Comparison of ENCODE assay signal across 11 mouse cellular contexts in the genomic region with DNA sequence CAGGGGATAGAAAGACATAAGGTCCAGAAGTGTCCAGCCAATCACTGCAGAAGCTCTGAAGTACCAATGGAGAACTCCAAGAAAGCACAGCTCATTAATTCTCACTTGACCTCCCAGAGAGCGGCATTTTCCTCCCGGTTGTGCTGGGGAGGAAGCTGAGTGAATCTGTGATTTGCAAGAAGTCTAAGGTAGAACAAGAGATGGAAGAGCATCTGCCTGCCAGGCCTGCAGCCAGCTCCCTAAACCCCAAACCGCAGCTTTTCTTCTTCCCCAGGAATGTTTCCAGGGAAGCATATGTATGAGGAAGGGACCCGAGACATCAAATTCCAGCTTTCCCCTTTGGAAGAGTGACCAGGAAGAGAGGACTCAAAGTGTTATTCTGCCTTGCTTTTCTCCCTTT. TPM values are rescaled to one million over a fixed set of nuclear protein-coding genes. Genes with fewer than 3 reads are reported as not detected.
DNase-seq lines count a peak whose midpoint lies in the region; ATAC-seq and TF ChIP-seq lines count a peak whose summit lies in the region.
"Had no signal": no experiment of that assay in that cellular context is flagged by ENCODE, and none has a peak within 500 bp of the region (broad histone marks: within the 10 kb centered on the region; RNA-seq: fewer than 3 reads in every experiment).

No protein-coding gene starts in this region.

- peaks cover 27% of the 10 kb centered on the region for H3K4me1 ChIP-seq in heart, embryonic 15.5 days (replicated peaks)
- peaks cover 3% of the 10 kb centered on the region; the same call in 1 of the 2 replicates for H3K4me1 ChIP-seq in hindbrain, embryonic 11.5 days (replicated peaks; ENCODE audit: control insufficient read depth, insufficient read depth, low read length)
- H3K4me1 ChIP-seq in midbrain, embryonic 14.5 days (ENCODE audit: control insufficient read depth, insufficient read depth, low read length), result peaks cover 23% of the 10 kb centered on the region
- 0 out of 2 replicates have a peak, but pooled peaks cover 4% of the 10 kb centered on the region for H3K4me1 ChIP-seq in liver, embryonic 12.5 days
- H3K4me1 ChIP-seq in thymus, adult 2 months (replicated peaks; ENCODE audit: control insufficient read depth, insufficient read depth, low read length), result peaks cover 7% of the 10 kb centered on the region

- H3K27me3 ChIP-seq in heart, embryonic 15.5 days, result no peaks in the 10 kb centered on the region
- no peaks in the 10 kb centered on the region for H3K27me3 ChIP-seq in hindbrain, embryonic 11.5 days (ENCODE audit: control insufficient read depth, insufficient read depth, low read length)
- H3K27me3 ChIP-seq in midbrain, embryonic 14.5 days (ENCODE audit: control insufficient read depth, insufficient read depth, low read length), result no peaks in the 10 kb centered on the region
- H3K27me3 ChIP-seq in liver, embryonic 12.5 days (replicated peaks), result peaks cover 41% of the 10 kb centered on the region
- 0 out of 2 replicates have a peak, but pooled peaks cover 2% of the 10 kb centered on the region for H3K27me3 ChIP-seq in thymus, adult 2 months (ENCODE audit: control insufficient read depth, insufficient read depth, low read length)

- no peak for DNase-seq in heart, adult 8-10 months (ENCODE audit: low spot score)
- DNase-seq in embryo, embryonic 10.5 days (ENCODE audit: low spot score), result peak; percentile 75
- DNase-seq in hindbrain, embryonic 11.5 days (ENCODE audit: low spot score), result peak; percentile 63
- no peak for DNase-seq in midbrain, embryonic 14.5 days
- no peak for DNase-seq in thymus, adult 2 months
- DNase-seq in thymus, postnatal 36 days, result no peak
- DNase-seq: adrenal gland, adult 2 months; cerebellum, postnatal 14 days; heart, adult 18-20 months had no signal

- no peak overlapping the region for H3K9ac ChIP-seq in heart, embryonic 15.5 days
- H3K9ac ChIP-seq in hindbrain, embryonic 11.5 days (ENCODE audit: low read depth, low read length), result peak overlapping the region; percentile 15; the same call in 1 of the 2 replicates
- no peak overlapping the region for H3K9ac ChIP-seq in midbrain, embryonic 14.5 days (replicated peaks; ENCODE audit: low read length)
- H3K9ac ChIP-seq in liver, embryonic 12.5 days, result no peak overlapping the region

- WGBS in heart, embryonic 15.5 days, result 26% methylated on average over 4 of the region's 4 CpGs
- 3% methylated on average over 4 of the region's 4 CpGs for WGBS in hindbrain, embryonic 11.5 days
- WGBS in midbrain, embryonic 14.5 days, result 0% methylated on average over 4 of the region's 4 CpGs
- WGBS in liver, embryonic 12.5 days (ENCODE audit: insufficient replicate concordance), result 15% methylated on average over 4 of the region's 4 CpGs
- WGBS in thymus, adult 2 months, result 49% methylated on average over 4 of the region's 4 CpGs

- TF ChIP-seq CTCF in thymus, adult 2 months (IDR thresholded peaks at IDR 0.05; ENCODE audit: borderline replicate concordance, control insufficient read depth, extremely low read depth, insufficient read depth, low read length, poor library complexity), result no peak

- H3K36me3 ChIP-seq in heart, embryonic 15.5 days, result no peaks in the 10 kb centered on the region
- H3K36me3 ChIP-seq in hindbrain, embryonic 11.5 days (ENCODE audit: control insufficient read depth, insufficient read depth, low read length), result no peaks in the 10 kb centered on the region
- no peaks in the 10 kb centered on the region for H3K36me3 ChIP-seq in midbrain, embryonic 14.5 days (ENCODE audit: control insufficient read depth, insufficient read depth, low read length)
- H3K36me3 ChIP-seq in liver, embryonic 12.5 days, result no peaks in the 10 kb centered on the region
- H3K36me3 ChIP-seq in thymus, adult 2 months (ENCODE audit: control insufficient read depth, insufficient read depth, low read length), result no peaks in the 10 kb centered on the region

- H3K4me3 ChIP-seq in heart, embryonic 15.5 days, result no peak overlapping the region
- H3K4me3 ChIP-seq in hindbrain, embryonic 11.5 days (ENCODE audit: low read depth, low read length), result no peak overlapping the region
- no peak overlapping the region for H3K4me3 ChIP-seq in midbrain, embryonic 14.5 days (replicated peaks; ENCODE audit: low read depth, low read length)
- no peak overlapping the region for H3K4me3 ChIP-seq in liver, embryonic 12.5 days
- no peak overlapping the region for H3K4me3 ChIP-seq in thymus, adult 2 months (ENCODE audit: control insufficient read depth, insufficient read depth, low read length)

- no peak for ATAC-seq in heart, embryonic 15.5 days (replicated peaks; ENCODE audit: insufficient number of reproducible peaks, insufficient read depth, low FRiP score, low read depth)
- peak; percentile 20; the same call in 1 of the 2 replicates for ATAC-seq in hindbrain, embryonic 11.5 days (ENCODE audit: low FRiP score)
- no peak for ATAC-seq in midbrain, embryonic 14.5 days (ENCODE audit: low FRiP score, low TSS enrichment)
- ATAC-seq in liver, embryonic 12.5 days, result no peak

- no peak overlapping the region for H3K27ac ChIP-seq in heart, embryonic 15.5 days
- H3K27ac ChIP-seq in hindbrain, embryonic 11.5 days (ENCODE audit: low read depth, low read length), result peak overlapping the region; percentile 86
- peak overlapping the region; percentile 55; the same call in 1 of the 2 replicates for H3K27ac ChIP-seq in midbrain, embryonic 14.5 days (replicated peaks; ENCODE audit: low read depth, low read length)
- H3K27ac ChIP-seq in liver, embryonic 12.5 days, result no peak overlapping the region
- H3K27ac ChIP-seq in thymus, adult 2 months (ENCODE audit: control insufficient read depth, insufficient read depth, low read length), result no peak overlapping the region

- peak overlapping the region; percentile 47; the same call in 1 of the 2 replicates for H3K4me2 ChIP-seq in heart, embryonic 15.5 days
- H3K4me2 ChIP-seq in hindbrain, embryonic 11.5 days (replicated peaks; ENCODE audit: low read depth, low read length), result peak overlapping the region; percentile 36
- H3K4me2 ChIP-seq in midbrain, embryonic 14.5 days (ENCODE audit: low read length), result peak overlapping the region; percentile 52
- H3K4me2 ChIP-seq in liver, embryonic 12.5 days, result no peak overlapping the region

- no peak for TF ChIP-seq POLR2A in thymus, adult 2 months (IDR thresholded peaks at IDR 0.05; ENCODE audit: control insufficient read depth, extremely low read depth, insufficient read depth, low read length, poor library complexity)

- no peaks in the 10 kb centered on the region for H3K9me3 ChIP-seq in heart, embryonic 15.5 days (replicated peaks)
- no peaks in the 10 kb centered on the region for H3K9me3 ChIP-seq in hindbrain, embryonic 11.5 days (ENCODE audit: control insufficient read depth, low read length)
- no peaks in the 10 kb centered on the region for H3K9me3 ChIP-seq in midbrain, embryonic 14.5 days (ENCODE audit: control insufficient read depth, low read length)
- H3K9me3 ChIP-seq in liver, embryonic 12.5 days (replicated peaks), result no peaks in the 10 kb centered on the region

RNA-seq across cellular contexts. Expression of a gene that starts 35.6 kb away (rescaled TPM):
- polyA plus RNA-seq in heart, embryonic 15.5 days (2015; fragmentation: Nextera tagmentation; extraction: Ambion mirVana), result 3.7 and 4.5 TPM in 2 replicates
- 1 to 10 TPM; 4.1 to 6.4 (median 5.2) TPM for total RNA-seq in heart, adult 8-10 months (2022)
- polyA plus RNA-seq in hindbrain, embryonic 11.5 days (2014; fragmentation: Nextera tagmentation; extraction: Ambion mirVana), result 10.6 and 13.1 TPM in 2 replicates
- polyA plus RNA-seq in midbrain, embryonic 14.5 days (2014; fragmentation: Nextera tagmentation; extraction: Ambion mirVana), result 3.8 and 5.7 TPM in 2 replicates
- polyA plus RNA-seq in liver, embryonic 12.5 days (2016; fragmentation: Nextera tagmentation; extraction: Ambion mirVana), result 6.5 and 7.3 TPM in 2 replicates
- 6.8 and 7.9 TPM in 2 replicates for polyA plus RNA-seq in thymus, adult 2 months (2012; rRNA removed)

RNA-seq across cellular contexts. Expression of a gene that starts 57.7 kb away (rescaled TPM):
- polyA plus RNA-seq in heart, embryonic 15.5 days (2015; fragmentation: Nextera tagmentation; extraction: Ambion mirVana), result 19.1 and 21.3 TPM in 2 replicates
- total RNA-seq in heart, adult 8-10 months (2022), result 10 to 100 TPM in 3 of 4 experiments, 1 to 10 TPM in 1; 9.6 to 11.7 (median 10.9) TPM
- polyA plus RNA-seq in hindbrain, embryonic 11.5 days (2014; fragmentation: Nextera tagmentation; extraction: Ambion mirVana), result 29.4 and 32.9 TPM in 2 replicates
- polyA plus RNA-seq in midbrain, embryonic 14.5 days (2014; fragmentation: Nextera tagmentation; extraction: Ambion mirVana), result 40.6 and 50.5 TPM in 2 replicates
- 23.3 and 23.8 TPM in 2 replicates for polyA plus RNA-seq in liver, embryonic 12.5 days (2016; fragmentation: Nextera tagmentation; extraction: Ambion mirVana)
- polyA plus RNA-seq in thymus, adult 2 months (2012; rRNA removed), result 5.1 and 5.4 TPM in 2 replicates

Comparison
In these comparisons a context has a peak if more than half of its experiments do, and no peak if none do; other contexts are left out.
1. H3K27ac ChIP-seq: peak in hindbrain, embryonic 11.5 days (single experiment) and midbrain, embryonic 14.5 days (single experiment); none in heart, embryonic 15.5 days (single experiment), liver, embryonic 12.5 days (single experiment) and thymus, adult 2 months (single experiment).
2. DNase-seq: peak in embryo, embryonic 10.5 days (single experiment) and hindbrain, embryonic 11.5 days (single experiment); none in heart, adult 8-10 months (single experiment), midbrain, embryonic 14.5 days (single experiment), thymus, adult 2 months (single experiment) and thymus, postnatal 36 days (0 of 2).